Mouse (Mus musculus) myocyte (in vitro differentiated cells): ENCODE data around the gene Dnm1.

Experiments
- CEBPB ChIP-seq: IDR thresholded peaks from 2 replicates; pipeline ENCODE4 v1.6.1; 2011; ENCODE audit warnings: mild to moderate bottlenecking, moderate library complexity; ENCODE audit not compliant: poor library complexity, insufficient read depth, severe bottlenecking
- E2F4 ChIP-seq: IDR thresholded peaks from one replicate; pipeline ENCODE4 v1.6.1; 2011; ENCODE audit warnings: mild to moderate bottlenecking, control low read depth, moderate library complexity; ENCODE audit not compliant: insufficient read depth
- MAX ChIP-seq: IDR thresholded peaks from one replicate; pipeline ENCODE4 v1.6.1; 2011; ENCODE audit warnings: low read depth, mild to moderate bottlenecking, control low read depth
- MYOD1 ChIP-seq, 3 experiments: IDR thresholded peaks; one replicate each; pipeline ENCODE4 v1.6.1; 2011; ENCODE audit warnings: control low read depth in 2 of 3, low read depth in 2 of 3, mild to moderate bottlenecking in 2 of 3, moderate library complexity in 1 of 3; ENCODE audit not compliant: insufficient read length in 2 of 3, control insufficient read depth in 1 of 3
- MYOG ChIP-seq, 3 experiments: IDR thresholded peaks; one replicate each; pipeline ENCODE4 v1.6.1; 2011; ENCODE audit warnings: control low read depth in 2 of 3, low read depth in 2 of 3, mild to moderate bottlenecking in 2 of 3; ENCODE audit not compliant: insufficient read length in 2 of 3, control insufficient read depth in 1 of 3, insufficient read depth in 1 of 3
- POLR2A ChIP-seq: IDR thresholded peaks from one replicate; pipeline ENCODE4 v1.6.1; 2011; ENCODE audit warnings: low read depth, mild to moderate bottlenecking, control low read depth, moderate library complexity; ENCODE audit not compliant: insufficient read length
- POLR2AphosphoS2 ChIP-seq: IDR thresholded peaks from one replicate; pipeline ENCODE4 v1.6.1; 2011; ENCODE audit warnings: low read depth, control low read depth; ENCODE audit not compliant: insufficient read length
- REST ChIP-seq: IDR thresholded peaks from one replicate; pipeline ENCODE4 v1.6.1; 2011; ENCODE audit warnings: mild to moderate bottlenecking, control low read depth, moderate library complexity; ENCODE audit not compliant: insufficient read depth, insufficient read length
- USF1 ChIP-seq: IDR thresholded peaks from one replicate; pipeline ENCODE4 v1.6.1; 2011; ENCODE audit warnings: low read depth, mild to moderate bottlenecking, control low read depth, moderate library complexity

DNA sequence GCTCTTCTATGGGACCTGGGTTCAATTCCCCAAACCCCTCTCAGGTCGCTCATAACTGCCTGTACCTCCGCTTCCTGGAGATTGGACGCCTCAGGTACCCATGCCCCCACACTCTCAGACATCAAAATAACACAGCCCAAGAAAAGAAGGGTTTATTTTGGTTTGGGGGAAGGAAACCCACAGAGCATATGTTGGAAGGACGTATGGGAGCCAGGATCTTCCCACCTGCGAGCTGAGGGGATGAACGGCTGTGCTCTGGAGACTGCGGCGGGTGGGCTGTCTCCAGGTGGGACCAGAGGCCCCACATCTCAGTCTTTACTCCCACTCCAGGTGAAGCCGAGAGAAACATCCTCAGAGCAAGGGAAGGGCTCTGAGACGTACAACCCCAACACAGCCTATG, 23.8 kb upstream of the Dnm1 start:
- TF ChIP-seq MYOG (IDR thresholded peaks at IDR 0.05; ENCODE audit: control insufficient read depth in 1 of 3, insufficient read depth in 1 of 3, insufficient read length in 2 of 3, low read depth in 2 of 3) = no peak
- TF ChIP-seq POLR2A = no peak
- no peak for TF ChIP-seq REST
- TF ChIP-seq CEBPB = no peak
- TF ChIP-seq USF1 = no peak
- TF ChIP-seq E2F4 = no peak
- TF ChIP-seq MAX = no peak
- TF ChIP-seq MYOD1 (IDR thresholded peaks at IDR 0.05; ENCODE audit: control insufficient read depth in 1 of 3, insufficient read length in 2 of 3, low read depth in 2 of 3) = no peak
- TF ChIP-seq POLR2AphosphoS2 = no peak
